Mouse (Mus musculus): ENCODE data around the gene Map1lc3a. TPM values are rescaled to one million over a fixed set of nuclear protein-coding genes. Genes with fewer than 3 reads are reported as not detected.

Gene Map1lc3a
- total RNA-seq (2014; fragmentation: Nextera tagmentation) (4.4 and 5.2 TPM in 2 replicates), total RNA-seq (2017) (2.7 TPM in 1 of 2 replicates, not detected in the other)

DNA sequence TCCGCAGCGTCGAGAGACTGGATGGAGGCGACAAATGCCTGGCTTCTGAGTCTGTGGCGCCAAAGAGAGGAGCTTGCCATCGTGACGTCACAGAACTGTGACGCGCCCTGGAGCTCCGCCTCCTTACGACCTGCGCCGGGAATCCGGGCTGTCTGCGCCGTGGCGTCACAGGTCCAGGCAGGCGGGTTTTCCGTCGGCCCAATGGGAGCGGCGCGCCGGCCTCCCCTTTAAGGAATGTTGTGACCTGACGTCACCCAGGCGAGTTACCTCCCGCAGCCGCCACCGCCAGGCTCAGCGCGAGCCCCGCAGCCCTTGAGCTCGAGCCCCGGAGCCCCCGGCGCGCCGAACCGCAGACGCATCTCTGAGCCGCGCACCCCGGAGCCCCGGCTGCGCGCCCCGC lies at the start of gene Map1lc3a:
Gene Map1lc3a (plus strand): TSS at position 103 of the 400 bp plus-strand sequence.
- ATAC-seq (replicated peaks; ENCODE audit: low FRiP score, low TSS enrichment, poor library complexity, severe bottlenecking): peak; percentile 80

DNA sequence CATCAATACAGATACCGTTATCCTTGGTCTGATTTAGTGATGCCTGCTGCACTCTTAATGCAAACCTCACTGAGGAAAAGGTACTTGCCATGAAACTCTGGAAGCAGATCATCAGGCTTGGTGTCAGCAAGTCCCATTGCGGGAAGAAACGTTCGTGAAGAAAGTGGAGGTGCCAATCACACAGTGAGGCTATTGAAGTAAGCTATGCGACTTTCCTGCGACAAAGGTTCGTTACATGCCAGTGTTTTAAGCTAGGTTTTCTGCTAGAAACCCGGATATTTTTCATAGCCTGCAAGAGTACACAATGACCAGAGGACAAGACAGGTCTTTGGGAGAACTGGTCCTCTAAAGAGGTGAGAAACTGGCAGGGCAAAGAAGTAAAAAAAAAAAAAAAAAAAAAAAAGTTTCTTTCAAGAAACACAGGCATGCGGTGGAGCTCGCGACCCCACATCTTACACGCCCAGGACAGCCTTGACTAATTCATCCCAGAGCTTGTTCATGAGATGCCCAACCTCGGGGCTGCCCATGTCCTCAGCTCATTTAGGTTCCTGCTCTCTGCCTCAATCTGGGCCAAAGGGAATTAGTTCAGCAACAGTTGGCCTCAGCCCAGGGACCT lies 40.2 kb upstream of the Map1lc3a start:
- ATAC-seq (replicated peaks; ENCODE audit: low FRiP score, low TSS enrichment, poor library complexity, severe bottlenecking): peak; percentile 44

DNA sequence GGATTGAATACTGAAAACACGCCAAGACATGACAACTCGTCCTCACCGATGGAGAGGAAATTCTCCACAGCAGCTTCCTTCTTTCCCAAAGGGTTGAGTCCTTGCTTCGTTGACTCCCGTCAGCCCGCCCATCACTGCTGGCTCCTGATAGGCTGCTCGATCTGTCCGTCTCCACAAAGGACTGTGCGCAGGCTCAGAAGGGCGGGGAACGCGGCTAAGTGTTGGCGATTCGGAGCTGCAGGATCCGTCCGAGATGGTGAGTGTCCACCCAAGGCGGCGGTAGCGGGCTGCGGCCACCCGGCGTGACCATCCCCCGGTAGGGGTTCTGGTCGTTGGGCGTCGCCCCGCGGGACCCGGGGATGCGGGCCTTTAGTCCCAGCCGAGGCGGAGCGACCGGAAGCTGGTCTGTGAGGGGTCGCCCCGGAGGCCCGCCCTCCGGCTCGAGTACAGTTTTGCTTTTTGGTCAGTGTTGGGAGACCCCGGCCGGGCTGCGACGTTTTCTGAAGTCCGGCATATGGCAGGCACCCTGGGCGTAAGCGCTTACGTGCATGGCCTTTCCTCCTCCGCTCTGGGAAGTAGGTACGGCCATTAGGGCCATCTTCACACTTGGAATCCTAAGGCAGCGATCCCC lies 39.6 kb upstream of the Map1lc3a start, which contains the start of gene Dynlrb1:
Gene Dynlrb1 (plus strand): TSS at position 172 of the 631 bp plus-strand sequence.
- ATAC-seq (replicated peaks; ENCODE audit: low FRiP score, low TSS enrichment, poor library complexity, severe bottlenecking): peak; percentile 97

DNA sequence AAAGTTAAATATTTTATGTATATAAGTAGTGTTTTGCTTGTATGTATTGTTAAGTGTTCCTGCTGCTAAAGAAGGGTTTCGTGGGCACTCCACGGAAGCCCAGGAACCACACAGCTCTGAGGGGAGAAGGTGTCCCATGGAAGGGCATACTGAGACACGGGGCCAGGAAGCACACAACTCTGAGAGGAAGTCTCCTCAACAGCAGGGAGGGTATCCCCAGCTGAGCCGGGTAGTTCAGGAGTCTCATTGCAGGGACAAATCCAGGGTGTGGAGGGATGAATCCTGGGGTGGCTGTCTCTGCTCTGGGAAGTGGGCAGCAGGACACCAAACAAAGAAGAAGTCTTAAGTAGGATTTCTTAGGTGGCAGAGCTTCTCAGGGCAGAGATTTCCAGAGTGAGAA lies 38.8 kb upstream of the Map1lc3a start:
- no peak for ATAC-seq (replicated peaks; ENCODE audit: low FRiP score, low TSS enrichment, poor library complexity, severe bottlenecking)

DNA sequence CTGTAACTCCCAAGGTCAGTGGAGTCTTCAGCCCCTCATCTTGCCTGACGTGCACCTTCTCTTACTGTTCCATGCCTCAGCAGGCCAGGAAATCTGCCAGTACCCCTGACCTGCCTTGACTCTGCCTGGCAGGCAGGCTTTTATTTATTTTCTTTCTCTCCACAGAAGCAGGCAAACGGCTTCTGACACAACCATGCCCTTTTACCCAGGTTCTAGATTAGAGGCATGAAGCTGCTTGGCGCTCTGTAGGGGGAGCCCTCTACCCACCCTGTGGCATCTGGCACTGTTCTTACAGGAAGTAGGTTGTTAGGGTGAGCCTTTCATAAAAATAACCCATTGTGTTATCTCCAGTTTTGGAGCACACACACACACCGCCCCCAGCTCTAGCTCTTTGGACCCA lies 35.2 kb upstream of the Map1lc3a start:
- ATAC-seq (replicated peaks; ENCODE audit: low FRiP score, low TSS enrichment, poor library complexity, severe bottlenecking): no peak

DNA sequence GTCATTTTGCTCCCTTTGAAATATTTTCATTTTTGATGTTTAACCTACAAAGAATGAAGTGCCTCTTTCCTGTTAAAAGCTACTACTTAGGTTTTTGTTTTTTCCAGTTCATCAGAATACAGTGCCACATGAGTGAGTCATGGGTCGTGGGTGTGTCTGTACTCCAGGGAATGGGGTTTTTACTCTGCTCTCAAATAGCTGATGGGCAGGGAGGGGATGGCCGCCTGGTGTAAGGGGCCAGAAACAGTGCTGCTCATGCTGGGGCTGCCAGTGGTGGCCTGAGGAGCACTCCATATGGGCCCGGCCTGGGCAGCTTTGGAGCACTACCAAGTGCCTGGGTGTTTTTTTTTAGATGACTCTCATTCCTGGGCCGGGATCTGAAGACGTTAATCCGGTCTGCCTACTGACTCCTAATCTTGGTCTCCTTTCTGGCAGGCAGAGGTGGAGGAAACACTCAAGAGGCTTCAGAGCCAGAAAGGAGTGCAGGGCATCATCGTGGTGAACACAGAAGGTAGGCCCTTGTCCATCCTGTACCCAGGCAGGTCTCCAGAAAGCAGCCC lies 33.7 kb upstream of the Map1lc3a start:
- ATAC-seq (replicated peaks; ENCODE audit: low FRiP score, low TSS enrichment, poor library complexity, severe bottlenecking): no peak

DNA sequence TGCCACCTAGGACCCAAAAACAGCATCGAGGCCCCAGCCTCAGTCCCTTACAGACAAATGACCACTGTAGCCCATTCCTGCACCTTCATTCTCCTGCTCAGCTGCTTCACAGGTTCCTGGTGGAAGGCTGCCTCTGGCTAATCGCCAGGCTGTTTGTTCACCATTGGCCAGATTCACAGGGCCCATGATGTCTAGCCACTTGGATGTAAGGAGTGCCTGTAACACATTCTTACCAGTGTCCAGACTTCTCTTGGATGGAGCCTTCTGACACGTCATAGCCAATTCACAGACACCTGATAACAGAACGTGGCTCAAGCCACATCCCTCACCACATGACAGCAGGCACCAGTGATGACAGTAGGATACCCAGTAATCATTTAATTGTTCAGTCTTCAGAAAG lies 29.9 kb upstream of the Map1lc3a start:
- no peak for ATAC-seq (replicated peaks; ENCODE audit: low FRiP score, low TSS enrichment, poor library complexity, severe bottlenecking)

DNA sequence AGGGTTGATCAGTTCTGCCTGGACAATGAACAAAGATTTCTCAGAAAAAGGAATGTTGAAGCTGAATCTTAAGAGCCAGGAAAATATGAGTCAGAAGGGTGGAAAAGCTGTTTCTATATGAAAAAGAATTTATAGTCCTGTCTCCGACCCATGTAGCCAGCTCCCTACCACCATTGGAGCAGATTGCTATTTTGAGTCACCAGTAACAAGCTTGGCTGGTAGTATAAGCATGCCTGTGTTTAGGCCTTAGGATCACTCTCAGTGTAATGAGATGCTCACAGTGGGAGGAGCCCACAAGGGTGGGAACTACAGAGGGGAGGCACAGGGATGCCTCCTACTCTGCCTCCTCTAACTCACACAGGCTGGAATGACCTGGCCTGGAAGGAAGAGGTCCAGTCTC lies 27.9 kb upstream of the Map1lc3a start:
- ATAC-seq (replicated peaks; ENCODE audit: low FRiP score, low TSS enrichment, poor library complexity, severe bottlenecking): 0 out of 2 replicates have a peak, but pooled peaks have one; percentile 43

DNA sequence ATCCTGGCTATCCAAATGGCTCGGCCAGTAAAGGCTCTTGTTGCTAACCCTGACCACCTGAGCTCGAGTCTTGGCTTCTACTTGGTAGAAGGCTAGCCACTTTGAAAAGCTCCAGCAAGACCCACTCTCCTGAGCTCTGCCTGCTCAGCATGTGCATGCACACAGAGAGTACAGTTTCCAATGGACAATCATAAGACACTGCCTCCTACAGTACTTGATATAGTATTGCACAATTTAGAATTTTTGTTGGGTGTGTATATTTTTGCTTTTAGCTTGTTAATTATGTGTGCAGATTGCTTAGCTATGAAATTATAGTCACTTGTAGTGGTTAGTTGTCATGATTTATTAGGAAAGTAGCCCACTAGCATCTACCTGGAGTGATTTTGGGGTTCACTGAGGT lies 27.4 kb upstream of the Map1lc3a start:
- ATAC-seq (replicated peaks; ENCODE audit: low FRiP score, low TSS enrichment, poor library complexity, severe bottlenecking): 0 out of 2 replicates have a peak, but pooled peaks have one; percentile 61

DNA sequence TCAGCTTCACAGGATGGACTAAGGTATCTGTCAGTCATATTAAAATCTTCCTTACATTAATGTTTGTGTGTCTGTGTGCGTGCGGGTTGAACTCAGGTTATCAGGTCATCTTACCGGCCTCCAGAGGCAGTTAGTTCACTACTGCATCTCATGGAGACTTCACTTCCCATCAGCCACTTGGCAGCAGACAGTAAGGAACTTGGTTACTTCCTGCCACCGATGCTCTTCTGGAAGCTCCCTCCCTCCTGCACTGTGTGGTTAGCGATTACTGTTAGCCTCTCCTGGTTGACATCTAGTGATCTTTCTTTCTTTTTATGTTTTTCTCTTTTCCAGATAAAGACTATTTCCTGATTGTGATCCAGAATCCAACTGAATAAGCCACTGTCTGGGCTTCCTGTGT lies 26.5 kb upstream of the Map1lc3a start:
- no peak for ATAC-seq (replicated peaks; ENCODE audit: low FRiP score, low TSS enrichment, poor library complexity, severe bottlenecking)

DNA sequence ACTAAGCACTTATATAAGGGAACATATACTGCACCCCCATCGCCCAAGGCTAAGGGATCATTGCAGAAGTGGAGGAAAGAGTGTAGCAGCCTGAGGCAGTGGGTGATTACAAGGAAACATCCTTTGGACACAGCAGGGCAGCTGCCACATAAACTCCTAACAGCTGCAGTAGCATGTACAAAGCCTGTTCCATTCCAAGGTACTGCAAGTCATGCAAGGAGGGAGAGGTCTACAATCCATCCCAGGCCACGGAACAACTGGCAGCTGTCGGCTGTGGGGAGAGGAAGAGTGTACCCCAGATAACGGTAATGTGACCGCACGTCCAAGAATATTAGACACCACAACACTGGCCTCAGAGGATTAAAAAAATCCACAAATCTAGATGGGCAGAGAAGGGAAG lies 10.6 kb upstream of the Map1lc3a start:
- no peak for ATAC-seq (replicated peaks; ENCODE audit: low FRiP score, low TSS enrichment, poor library complexity, severe bottlenecking)

DNA sequence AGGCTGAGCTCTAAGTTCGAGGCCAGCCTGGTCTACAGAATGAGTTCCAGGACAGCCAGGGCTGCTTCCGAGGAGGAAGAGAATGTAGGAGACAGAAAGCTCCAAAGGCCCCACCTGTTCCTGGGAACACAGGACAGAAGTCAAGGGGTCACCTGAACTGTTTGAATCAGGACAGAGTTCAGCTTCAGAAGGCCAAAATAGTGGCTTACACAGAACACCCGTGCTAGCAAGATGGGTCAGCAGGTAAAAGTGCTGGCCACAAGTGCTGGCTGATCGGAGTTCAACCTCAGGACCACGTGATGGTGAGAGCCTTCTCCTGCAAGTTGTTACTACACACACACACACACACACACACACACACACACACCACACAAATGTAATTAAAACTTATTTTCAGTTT lies 9.2 kb upstream of the Map1lc3a start:
- no peak for ATAC-seq (replicated peaks; ENCODE audit: low FRiP score, low TSS enrichment, poor library complexity, severe bottlenecking)

DNA sequence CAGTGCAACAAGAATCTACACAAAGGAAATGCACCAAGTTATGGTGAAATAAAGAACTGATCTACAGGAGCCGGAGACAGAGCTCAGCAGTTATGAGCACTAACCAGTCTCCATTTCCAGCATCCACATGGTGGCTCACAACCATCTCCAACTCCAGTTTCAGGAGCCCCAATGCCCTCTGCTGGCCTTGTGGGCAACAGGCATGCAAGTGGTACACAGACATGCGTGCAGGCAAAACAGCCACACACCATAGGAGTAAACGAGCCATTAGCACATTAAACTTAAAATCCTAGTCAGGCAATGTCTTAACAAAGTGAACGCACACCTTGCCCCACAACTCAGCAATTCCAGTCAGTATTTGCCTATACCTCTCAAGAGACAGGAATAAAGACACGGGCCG lies 4.1 kb upstream of the Map1lc3a start:
- ATAC-seq (replicated peaks; ENCODE audit: low FRiP score, low TSS enrichment, poor library complexity, severe bottlenecking): 0 out of 2 replicates have a peak, but pooled peaks have one; percentile 39

DNA sequence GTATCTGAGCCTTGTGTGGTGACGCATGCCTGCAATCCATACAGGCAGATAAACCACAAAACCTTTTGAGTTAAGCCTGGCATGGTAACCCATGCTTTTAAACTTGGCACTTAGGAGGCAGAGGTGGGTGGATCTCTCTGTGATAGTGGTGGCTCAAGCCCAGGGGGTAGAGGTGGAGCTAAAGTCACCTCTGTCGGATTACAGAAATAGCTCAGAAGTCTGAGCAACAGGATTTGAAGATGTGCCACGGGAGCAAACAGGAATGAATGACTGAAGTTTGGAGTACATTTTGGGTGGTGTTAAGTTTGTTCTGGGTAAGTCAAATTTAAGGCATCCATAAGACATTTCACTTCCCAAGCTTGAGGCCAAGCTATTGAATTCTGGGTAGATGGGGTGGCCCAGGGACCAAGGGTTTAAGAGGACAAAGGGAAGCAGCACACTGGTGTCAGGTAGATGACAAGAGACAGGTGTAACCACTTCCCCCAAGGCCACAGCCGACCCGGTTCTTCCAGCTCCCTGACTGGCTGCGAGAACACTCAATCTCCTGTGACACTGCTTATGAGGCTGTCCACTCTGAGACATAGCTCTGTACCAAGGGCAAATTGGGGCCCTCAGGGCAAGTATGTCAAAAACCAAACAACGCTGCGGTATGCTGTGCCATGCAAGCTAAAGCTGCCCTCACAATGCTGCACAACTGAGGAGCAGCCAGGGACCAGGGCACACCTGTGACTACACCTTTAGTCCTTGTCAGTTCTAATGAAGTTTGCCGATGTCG lies 3.5 kb upstream of the Map1lc3a start:
- ATAC-seq (replicated peaks; ENCODE audit: low FRiP score, low TSS enrichment, poor library complexity, severe bottlenecking): no peak

DNA sequence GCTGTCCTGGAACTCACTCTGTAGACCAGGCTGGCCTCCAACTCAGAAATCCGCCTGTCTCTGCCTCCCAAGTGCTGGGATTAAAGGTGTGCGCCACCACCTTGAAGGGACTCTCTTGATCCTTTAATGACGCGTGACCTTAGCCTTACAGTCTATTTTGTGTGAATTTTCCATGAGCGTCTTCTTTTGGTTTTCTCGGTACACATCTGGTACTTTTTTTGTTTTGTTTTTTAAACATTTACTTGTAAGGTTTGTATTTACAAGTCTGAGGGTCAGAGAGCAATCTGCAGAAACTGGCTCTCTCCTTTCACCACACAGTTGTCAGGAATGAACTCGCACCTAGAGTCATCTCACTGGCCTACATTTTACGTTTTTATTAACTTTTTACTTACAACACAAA lies 2.5 kb upstream of the Map1lc3a start:
- ATAC-seq (replicated peaks; ENCODE audit: low FRiP score, low TSS enrichment, poor library complexity, severe bottlenecking): no peak

DNA sequence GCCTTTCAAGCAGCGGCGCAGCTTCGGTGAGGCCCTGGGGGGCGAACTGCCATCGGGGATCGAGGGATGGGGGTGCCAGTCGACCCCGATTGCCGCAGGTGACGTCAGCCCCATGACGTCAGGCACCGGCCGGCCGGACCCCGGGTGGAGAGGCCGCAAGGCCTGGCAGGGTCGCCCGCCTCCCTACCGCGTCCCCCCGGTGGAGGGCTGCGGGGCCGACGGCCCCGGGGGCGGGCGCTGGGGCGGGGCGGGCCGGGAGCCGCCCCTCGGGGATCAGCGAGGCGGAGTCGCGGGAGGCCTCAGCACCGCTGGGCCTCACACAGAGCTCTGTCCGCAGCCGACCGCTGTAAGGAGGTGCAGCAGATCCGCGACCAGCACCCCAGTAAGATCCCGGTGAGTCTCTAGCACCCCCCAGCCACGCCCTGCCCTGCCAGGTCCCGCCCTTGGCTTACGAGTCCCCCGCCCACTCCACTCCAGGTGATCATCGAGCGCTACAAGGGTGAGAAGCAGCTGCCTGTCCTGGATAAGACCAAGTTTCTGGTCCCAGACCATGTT lies 601 bp downstream of the Map1lc3a start:
- ATAC-seq (replicated peaks; ENCODE audit: low FRiP score, low TSS enrichment, poor library complexity, severe bottlenecking): peak; percentile 58

DNA sequence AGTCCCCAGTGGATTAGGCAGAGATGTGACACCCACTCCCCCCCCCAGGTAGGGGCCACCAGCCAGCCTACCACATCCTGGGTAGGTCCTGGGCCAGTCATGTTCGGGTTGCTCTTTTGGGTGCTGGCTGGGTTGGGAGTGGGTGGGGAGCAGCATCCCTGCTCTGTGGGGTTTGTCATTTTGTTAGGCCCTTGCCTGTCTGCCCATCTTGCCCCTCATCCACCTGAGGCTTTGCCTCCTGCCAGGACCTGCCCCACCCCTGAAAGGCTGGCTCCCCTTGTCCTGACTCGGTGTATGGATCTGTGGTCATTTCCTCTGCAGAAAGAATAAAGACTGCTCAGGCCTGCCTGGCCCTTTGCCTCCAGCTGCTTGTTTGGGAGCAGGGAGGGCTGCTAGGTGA lies 1.6 kb downstream of the Map1lc3a start:
- ATAC-seq (replicated peaks; ENCODE audit: low FRiP score, low TSS enrichment, poor library complexity, severe bottlenecking): no peak

DNA sequence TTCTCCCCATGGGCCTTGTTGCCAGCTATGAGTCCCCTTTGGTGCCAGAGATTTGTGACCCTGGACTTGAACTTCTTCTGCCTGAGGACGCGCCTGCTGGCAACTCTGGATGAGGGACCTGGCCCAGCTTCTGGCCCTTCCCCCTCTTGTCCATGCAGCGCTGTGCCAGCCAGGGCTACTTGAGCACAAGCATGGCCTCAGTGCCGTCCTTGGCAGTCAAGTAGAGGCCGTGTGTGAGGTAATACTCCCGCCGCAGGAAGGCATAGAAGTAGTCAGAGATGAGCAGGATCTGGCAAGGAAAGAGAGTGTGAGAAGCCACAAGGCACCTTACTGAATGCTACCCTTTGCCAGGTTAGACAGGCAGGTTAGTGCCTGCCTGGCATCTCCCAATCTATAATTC lies 2.3 kb downstream of the Map1lc3a start:
- no peak for ATAC-seq (replicated peaks; ENCODE audit: low FRiP score, low TSS enrichment, poor library complexity, severe bottlenecking)

DNA sequence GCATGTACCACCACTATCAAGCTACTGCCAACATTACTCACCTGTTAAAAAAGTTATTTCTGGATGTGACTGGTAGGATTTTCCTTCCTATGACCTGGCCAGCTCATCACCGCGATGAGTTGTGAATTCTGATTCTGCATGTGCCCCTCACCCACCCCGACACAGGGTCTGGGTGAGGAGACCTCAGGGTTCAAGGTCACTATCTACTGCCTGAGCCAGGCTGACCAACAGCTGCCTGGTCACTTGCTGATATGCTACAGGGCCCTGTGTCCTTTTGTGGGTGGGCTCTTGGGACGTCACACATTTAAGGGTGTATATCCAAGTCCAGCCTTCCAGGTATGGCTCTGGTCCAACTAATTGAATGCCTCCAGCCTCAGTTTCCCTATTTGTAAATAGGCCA lies 3.1 kb downstream of the Map1lc3a start:
- ATAC-seq (replicated peaks; ENCODE audit: low FRiP score, low TSS enrichment, poor library complexity, severe bottlenecking): no peak

DNA sequence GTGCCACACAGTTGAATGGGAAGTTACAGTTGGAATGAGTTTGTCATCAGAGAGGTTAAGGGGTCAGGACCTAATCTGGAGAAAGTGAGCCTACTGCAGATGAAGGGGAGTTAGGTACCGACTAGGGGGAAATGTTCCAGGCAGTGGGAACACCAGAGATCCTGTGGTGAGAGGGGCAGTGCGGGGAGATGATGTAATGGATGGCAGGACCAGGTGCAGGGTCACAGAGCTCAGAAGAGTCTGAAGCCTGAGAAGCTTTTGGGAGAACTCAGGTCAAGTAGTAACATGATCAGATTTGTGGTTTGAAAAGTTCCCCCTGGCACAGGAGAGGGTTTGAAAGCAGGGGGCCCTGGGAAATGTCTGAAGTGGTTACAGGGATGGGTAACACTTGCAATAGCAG lies 4.0 kb downstream of the Map1lc3a start:
- ATAC-seq (replicated peaks; ENCODE audit: low FRiP score, low TSS enrichment, poor library complexity, severe bottlenecking): no peak

Measured in megakaryocyte-erythroid progenitor cell, adult 5-6 weeks (primary cell).